Mouse (Mus musculus) thymus, adult 2 months (tissue): ENCODE measurements around the gene Ggcx. TPM values are rescaled to one million over a fixed set of nuclear protein-coding genes. Genes with fewer than 3 reads are reported as not detected.
A peak's percentile ranks its signal among the peaks of the same experiment; 100 is the strongest.

Experiments
- DNase-seq: peaks from one replicate; pipeline ENCODE4 v3.0.0; 2021
- H3K27ac ChIP-seq: fragments of 200-500 bp; 2 replicates; pipeline ENCODE4 v1.5.1; 2012; ENCODE audit warnings: low read length, control low read depth; ENCODE audit not compliant: control insufficient read depth, insufficient read depth
- H3K27me3 ChIP-seq: fragments of 200-500 bp; 2 replicates; pipeline ENCODE4 v1.6.1; 2012; ENCODE audit warnings: mild to moderate bottlenecking, low read length, moderate library complexity, mixed read lengths; ENCODE audit not compliant: control insufficient read depth, insufficient read depth
- H3K36me3 ChIP-seq: fragments of 200-500 bp; 2 replicates; pipeline ENCODE4 v1.6.1; 2012; ENCODE audit warnings: mild to moderate bottlenecking, low read length, moderate library complexity; ENCODE audit not compliant: control insufficient read depth, insufficient read depth
- H3K4me1 ChIP-seq: fragments of 200-500 bp; replicated peaks from 2 replicates; pipeline ENCODE4 v1.6.1; 2012; ENCODE audit warnings: low read length; ENCODE audit not compliant: control insufficient read depth, insufficient read depth
- H3K4me3 ChIP-seq: fragments of 200-500 bp; 2 replicates; pipeline ENCODE4 v1.5.1; 2012; ENCODE audit warnings: mild to moderate bottlenecking, low read length, control low read depth, moderate library complexity; ENCODE audit not compliant: control insufficient read depth, insufficient read depth
- CTCF ChIP-seq: fragments of 200-500 bp; IDR thresholded peaks from 2 replicates; pipeline ENCODE4 v1.5.1; 2012; ENCODE audit warnings: mild to moderate bottlenecking, control low read depth, low read length, moderate library complexity, borderline replicate concordance; ENCODE audit not compliant: control insufficient read depth, poor library complexity, insufficient read depth; ENCODE audit errors: extremely low read depth
- POLR2A ChIP-seq: fragments of 200-500 bp; IDR thresholded peaks from 2 replicates; pipeline ENCODE4 v1.6.1; 2012; ENCODE audit warnings: mild to moderate bottlenecking, low read length, control low read depth, moderate library complexity; ENCODE audit not compliant: control insufficient read depth, poor library complexity, insufficient read depth; ENCODE audit errors: extremely low read depth
- WGBS: fragments of 180-500 bp; shearing (Covaris S2); methylation state at CpG from one replicate; pipeline ENCODE4 v1.1.7; 2018; 5-methylcytosine and 5-hydroxymethylcytosine counted together
- polyA plus RNA-seq: library from polyadenylated mRNA; depleted of rRNA; stranded (reverse); fragments of >200 nt; gene quantifications from 2 replicates; pipeline ENCODE4 v1.2.3, GENCODE M21; 2012

Gene Ggcx
- polyA plus RNA-seq, 1 experiment = 14.0 TPM

- WGBS = under 1% methylated on average over 5 of the region's 5 CpGs
- no peak overlapping the region for H3K4me3 ChIP-seq
- TF ChIP-seq POLR2A = no peak
- peak; percentile 89 for TF ChIP-seq CTCF
- no peaks in the 10 kb centered on the region for H3K27me3 ChIP-seq
- peak; percentile 85 for DNase-seq
- H3K4me1 ChIP-seq = 0 out of 2 replicates have a peak, but pooled peaks cover 5% of the 10 kb centered on the region
- H3K27ac ChIP-seq = no peak overlapping the region
- no peaks in the 10 kb centered on the region for H3K36me3 ChIP-seq
These were observed 7.0 kb upstream of the Ggcx start for GRCm38 (mm10) chr6:72407119-72407518.

GRCm38 (mm10) chr6:72409567-72409966 is 4.5 kb upstream of the Ggcx start:
- peaks cover 12% of the 10 kb centered on the region for H3K4me1 ChIP-seq
- WGBS = 31% methylated on average over 3 of the region's 3 CpGs
- H3K4me3 ChIP-seq = no peak overlapping the region
- no peaks in the 10 kb centered on the region for H3K27me3 ChIP-seq
- no peaks in the 10 kb centered on the region for H3K36me3 ChIP-seq
- H3K27ac ChIP-seq = no peak overlapping the region
- TF ChIP-seq POLR2A (no peak), CTCF (no peak)
- DNase-seq = peak; percentile 58

GRCm38 (mm10) chr6:72410003-72410402 is 4.1 kb upstream of the Ggcx start:
- Histone ChIP-seq H3K4me3 (no peak overlapping the region), H3K27ac (no peak overlapping the region), H3K4me1 (peaks cover 14% of the 10 kb centered on the region), H3K27me3 (no peaks in the 10 kb centered on the region), H3K36me3 (no peaks in the 10 kb centered on the region)
- no peak for DNase-seq
- TF ChIP-seq CTCF (no peak), POLR2A (no peak)
- WGBS = 67% methylated on average over 1 of the region's 1 CpGs

DNA sequence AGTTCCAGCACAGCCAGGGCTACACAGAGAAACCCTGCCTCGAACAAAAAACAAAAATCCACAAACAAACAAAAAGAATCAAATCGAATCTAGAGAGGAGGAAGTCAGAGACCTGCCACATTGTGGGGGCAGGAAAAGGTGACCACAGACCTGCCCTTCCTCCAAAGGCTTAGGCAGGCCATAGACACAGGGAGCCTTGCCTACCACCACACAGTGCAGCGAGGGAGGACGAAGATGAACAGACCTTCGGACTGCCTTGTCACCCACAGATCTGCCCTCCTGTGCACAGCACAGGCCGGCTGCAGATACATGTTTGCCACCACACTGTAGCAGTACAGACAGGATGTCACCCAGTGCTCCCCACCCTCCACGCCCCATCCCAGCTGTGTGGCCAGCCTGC is 3.6 kb upstream of the Ggcx start:
- 22% methylated on average over 7 of the region's 7 CpGs for WGBS
- no peak for DNase-seq
- Histone ChIP-seq H3K27ac (no peak overlapping the region), H3K36me3 (no peaks in the 10 kb centered on the region), H3K4me3 (no peak overlapping the region), H3K27me3 (no peaks in the 10 kb centered on the region), H3K4me1 (peaks cover 18% of the 10 kb centered on the region)
- TF ChIP-seq POLR2A (no peak), CTCF (no peak)

GRCm38 (mm10) chr6:72415181-72415580 is 1.1 kb downstream of the Ggcx start:
- Histone ChIP-seq H3K4me1 (peaks cover 18% of the 10 kb centered on the region), H3K4me3 (no peak overlapping the region), H3K27me3 (no peaks in the 10 kb centered on the region), H3K27ac (no peak overlapping the region), H3K36me3 (peaks cover 7% of the 10 kb centered on the region; the same call in 1 of the 2 replicates)
- no peak for TF ChIP-seq CTCF
- TF ChIP-seq POLR2A = no peak
- 93% methylated on average over 5 of the region's 5 CpGs for WGBS
- DNase-seq = no peak

DNA sequence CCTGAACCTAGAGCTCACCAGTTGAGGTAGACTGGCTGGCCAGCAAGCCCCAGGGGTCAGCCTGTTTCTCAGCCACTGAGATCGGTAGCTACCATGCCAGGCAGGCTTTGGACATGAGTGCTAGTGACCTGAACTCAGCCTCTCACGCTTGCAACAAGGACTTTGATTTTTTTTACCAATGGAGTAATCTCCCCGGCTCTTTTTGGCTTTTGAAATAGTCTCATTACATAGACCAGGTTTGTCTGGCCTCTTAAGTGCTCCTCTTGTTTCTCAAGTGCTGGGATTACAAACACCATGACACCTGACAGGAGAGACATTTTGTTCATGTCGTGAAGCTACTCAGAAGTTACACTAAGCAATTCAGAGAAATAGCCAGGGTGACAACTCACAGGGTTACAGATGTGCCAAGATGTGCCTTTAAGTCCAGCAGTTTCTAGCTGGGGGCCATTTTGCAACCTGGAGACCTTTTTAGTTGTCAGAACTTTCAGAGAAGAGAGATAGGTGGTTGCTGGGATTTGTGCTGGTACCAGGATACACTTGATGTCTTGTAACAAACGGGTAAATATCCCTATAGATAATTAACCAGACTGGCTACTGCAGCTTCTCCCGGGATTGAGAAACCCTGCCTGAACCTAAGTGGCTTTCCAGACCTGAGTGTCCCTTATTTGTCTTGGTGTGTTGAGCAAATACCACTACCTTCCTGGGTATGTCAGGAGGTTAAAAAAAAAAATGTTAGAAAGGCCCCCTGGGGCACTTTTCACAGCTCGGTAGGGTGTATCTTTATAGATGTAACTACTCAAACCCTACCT is 2.1 kb downstream of the Ggcx start:
- H3K36me3 ChIP-seq = peaks cover 7% of the 10 kb centered on the region; the same call in 1 of the 2 replicates
- no peaks in the 10 kb centered on the region for H3K27me3 ChIP-seq
- 91% methylated on average over 7 of the region's 7 CpGs for WGBS
- no peak overlapping the region for H3K4me3 ChIP-seq
- H3K27ac ChIP-seq = no peak overlapping the region
- TF ChIP-seq CTCF = no peak
- TF ChIP-seq POLR2A = no peak
- peaks cover 13% of the 10 kb centered on the region for H3K4me1 ChIP-seq
- DNase-seq = no peak
